Mouse (Mus musculus): ENCODE measurements around the gene B430305J03Rik.

DNA sequence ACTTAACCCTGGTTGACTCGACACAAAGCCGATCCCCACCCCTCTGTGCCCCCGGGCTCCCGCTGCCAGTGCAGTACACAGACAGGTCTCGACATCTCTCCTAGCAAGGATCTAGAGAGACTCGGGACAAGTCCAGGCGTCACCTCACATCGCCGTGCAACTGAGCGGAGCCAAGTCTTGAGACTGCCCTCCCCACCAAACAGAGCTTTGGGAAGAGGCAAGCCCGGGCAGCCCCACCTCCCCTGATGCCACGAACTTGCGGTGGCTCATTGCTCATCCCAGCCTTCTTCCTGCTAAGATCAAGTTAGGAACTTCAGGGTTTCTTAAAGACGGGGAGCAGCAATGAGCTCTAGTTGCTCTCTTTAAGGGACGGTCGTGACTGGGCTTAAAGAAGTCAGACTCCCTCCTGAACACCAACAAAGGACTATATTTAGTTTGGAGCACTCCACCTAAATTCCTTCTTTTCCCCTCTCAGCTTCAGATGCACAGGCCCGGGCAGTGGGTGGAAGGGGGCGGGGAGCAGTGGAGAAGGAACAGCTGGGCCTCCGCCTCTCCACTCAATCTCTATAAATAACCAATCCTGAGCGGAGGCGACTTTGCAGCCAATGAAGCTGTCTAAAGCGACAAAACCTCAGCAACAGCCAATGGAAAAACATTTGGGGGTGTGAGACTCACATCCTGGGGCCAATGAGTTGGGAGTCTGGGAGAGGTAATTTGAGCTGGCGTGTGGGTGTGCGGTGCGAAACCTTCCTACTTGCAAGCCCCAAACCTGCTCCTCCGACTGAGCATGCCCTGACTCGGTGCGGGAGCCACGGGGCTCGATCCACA, 2.4 kb downstream of the B430305J03Rik start:
- TF ChIP-seq CTCF (IDR thresholded peaks at IDR 0.05; ENCODE audit: extremely low read depth, insufficient read depth, low read length) = no peak
- peak; percentile 14; the same call in 1 of the 2 replicates for TF ChIP-seq POLR2A (IDR thresholded peaks at IDR 0.05; ENCODE audit: extremely low read depth, insufficient read depth, low read length)

Measured in cortical plate, adult 2 months (tissue).